14 mouse cellular contexts compared by ENCODE assay signal in the genomic region with DNA sequence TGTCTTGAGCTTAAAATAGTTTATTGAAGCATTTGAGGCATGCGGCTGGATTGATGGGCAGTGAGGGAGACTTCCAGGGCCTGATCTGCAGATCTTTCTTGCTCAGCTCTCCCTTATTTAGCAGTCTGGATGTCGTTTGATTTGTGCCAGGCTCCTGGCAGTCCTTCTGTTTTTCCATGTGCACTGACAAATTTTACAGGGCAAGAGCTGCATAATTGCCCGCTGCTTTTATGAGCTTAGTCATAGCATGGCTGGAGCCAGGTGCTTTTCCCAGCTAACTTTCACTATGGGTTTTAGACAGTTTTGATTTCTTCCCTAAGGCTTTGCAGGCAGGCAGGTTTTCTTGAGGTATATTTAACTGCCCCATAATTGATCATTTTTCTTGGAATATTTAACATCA.
A peak's percentile ranks its signal among the peaks of the same experiment; 100 is the strongest.
DNase-seq lines count a peak whose midpoint lies in the region; ATAC-seq lines count a peak whose summit lies in the region.
"Had no signal": no experiment of that assay in that cellular context is flagged by ENCODE, and none has a peak within 500 bp of the region (broad histone marks: within the 10 kb centered on the region; RNA-seq: fewer than 3 reads in every experiment).

No protein-coding gene starts in this region.

- H3K4me2 ChIP-seq in heart, embryonic 12.5 days, result no peak overlapping the region
- no peak overlapping the region for H3K4me2 ChIP-seq in limb, embryonic 12.5 days
- H3K4me2 ChIP-seq: embryonic facial prominence, embryonic 15.5 days; hindbrain, embryonic 12.5 days had no signal

- 37% methylated on average over 3 of the region's 3 CpGs for WGBS in heart, embryonic 12.5 days
- 29% methylated on average over 3 of the region's 3 CpGs for WGBS in limb, embryonic 12.5 days

- no peaks in the 10 kb centered on the region for H3K36me3 ChIP-seq in heart, embryonic 12.5 days
- no peaks in the 10 kb centered on the region for H3K36me3 ChIP-seq in limb, embryonic 12.5 days
- H3K36me3 ChIP-seq: embryonic facial prominence, embryonic 15.5 days; hindbrain, embryonic 12.5 days had no signal

- H3K9me3 ChIP-seq in heart, embryonic 12.5 days (replicated peaks), result no peaks in the 10 kb centered on the region
- H3K9me3 ChIP-seq in limb, embryonic 12.5 days, result no peaks in the 10 kb centered on the region
- H3K9me3 ChIP-seq: embryonic facial prominence, embryonic 15.5 days; hindbrain, embryonic 12.5 days had no signal

- intact Hi-C loops in heart, postnatal 14 days (cut with DNase I), result no loop called here

- H3K27me3 ChIP-seq in heart, embryonic 12.5 days (replicated peaks), result no peaks in the 10 kb centered on the region
- no peaks in the 10 kb centered on the region for H3K27me3 ChIP-seq in limb, embryonic 12.5 days
- H3K27me3 ChIP-seq: embryonic facial prominence, embryonic 15.5 days; hindbrain, embryonic 12.5 days had no signal

- H3K9ac ChIP-seq in heart, embryonic 12.5 days, result no peak overlapping the region
- no peak overlapping the region for H3K9ac ChIP-seq in limb, embryonic 12.5 days (replicated peaks)
- H3K9ac ChIP-seq: embryonic facial prominence, embryonic 15.5 days; hindbrain, embryonic 12.5 days had no signal

- no peak for ATAC-seq in heart, embryonic 12.5 days (ENCODE audit: insufficient number of reproducible peaks, low FRiP score)
- peak; percentile 53; the same call in 1 of the 2 replicates for ATAC-seq in limb, embryonic 12.5 days (ENCODE audit: insufficient number of reproducible peaks, insufficient read depth, low FRiP score, low TSS enrichment, low read depth)
- no peak for ATAC-seq in megakaryocyte-erythroid progenitor cell, adult 5-6 weeks (replicated peaks; ENCODE audit: low FRiP score, low TSS enrichment, poor library complexity, severe bottlenecking)
- ATAC-seq: intestine, postnatal 0 days had no signal

- H3K27ac ChIP-seq in heart, embryonic 12.5 days (ENCODE audit: poor library complexity, severe bottlenecking), result peak overlapping the region; percentile 16
- peak overlapping the region; percentile 64 for H3K27ac ChIP-seq in limb, embryonic 12.5 days
- H3K27ac ChIP-seq: embryonic facial prominence, embryonic 15.5 days; hindbrain, embryonic 12.5 days; left cerebral cortex, adult 2 months had no signal

- H3K4me3 ChIP-seq in heart, embryonic 12.5 days, result no peak overlapping the region
- no peak overlapping the region for H3K4me3 ChIP-seq in limb, embryonic 12.5 days (replicated peaks)
- H3K4me3 ChIP-seq: embryonic facial prominence, embryonic 15.5 days; hindbrain, embryonic 12.5 days; left cerebral cortex, adult 2 months had no signal

- DNase-seq in adrenal gland, adult (ENCODE audit: inconsistent age in 2 of 2, low spot score in 1 of 2), result peak; percentile 12 to 40
- DNase-seq in adrenal gland, adult 18-20 months (ENCODE audit: low spot score in 2 of 2), result no peak
- DNase-seq in heart, postnatal 14 days, result no peak
- DNase-seq in brain, adult 2 months (ENCODE audit: low read depth, low spot score), result peak; percentile 59
- no peak for DNase-seq in gastrocnemius, adult 18-20 months (ENCODE audit: low spot score)
- DNase-seq: cerebellum, postnatal 14 days; lung, postnatal 4 days had no signal

- peaks cover 8% of the 10 kb centered on the region for H3K4me1 ChIP-seq in heart, embryonic 12.5 days (replicated peaks)
- peaks cover 12% of the 10 kb centered on the region for H3K4me1 ChIP-seq in limb, embryonic 12.5 days (replicated peaks)
- H3K4me1 ChIP-seq: embryonic facial prominence, embryonic 15.5 days; hindbrain, embryonic 12.5 days had no signal

Comparison
In these comparisons a context has a peak if more than half of its experiments do, and no peak if none do; other contexts are left out.
1. DNase-seq: peak in adrenal gland, adult (2 of 2) and brain, adult 2 months (single experiment); none in adrenal gland, adult 18-20 months (0 of 2), heart, postnatal 14 days (0 of 2) and gastrocnemius, adult 18-20 months (single experiment).